Mouse (Mus musculus): Measurements from ENCODE around the gene Gpr88.

Gpr88 gene

DNA sequence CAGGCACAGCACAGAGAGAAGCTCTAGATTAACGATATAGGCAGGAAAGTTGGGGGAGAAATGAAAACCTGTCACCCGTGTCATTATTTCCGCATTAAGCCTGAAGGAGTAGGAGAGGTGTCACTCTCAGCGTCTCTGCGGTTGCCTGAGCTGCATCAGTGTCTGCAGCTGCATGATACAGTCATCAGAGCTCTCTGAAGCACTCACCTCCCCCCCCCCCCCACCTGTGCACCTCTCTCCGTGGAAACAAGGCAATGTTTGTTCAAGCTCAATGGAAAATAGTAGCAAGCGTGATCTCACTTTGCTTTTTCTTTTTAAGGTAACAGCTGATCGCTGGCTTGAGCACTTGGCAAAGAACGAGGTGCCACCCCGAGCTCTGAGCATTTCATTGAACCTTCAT, 53.2 kb downstream of the Gpr88 start:
- no peak for DNase-seq (ENCODE audit: extremely low spot score, low spot score)
